Mouse (Mus musculus) CH12.LX (cell line): ENCODE data around the gene Fam118a. TPM values are rescaled to one million over a fixed set of nuclear protein-coding genes. Genes with fewer than 3 reads are reported as not detected.

Source experiments
- polyA plus RNA-seq: library from polyadenylated mRNA; unstranded; fragments of >175 nt; gene quantifications from 2 replicates; pipeline ENCODE4 v1.2.1, GENCODE M21; 2012; ENCODE audit warnings: low read depth; ENCODE audit not compliant: insufficient read length
- total RNA-seq, 2 experiments: library from RNA; depleted of rRNA; stranded (reverse); fragments of 300-350 nt in 1 of 2; fragments of >200 nt in 1 of 2; gene quantifications; 2 replicates each; pipeline ENCODE4 v1.2.3; 2012 to 2014

Gene Fam118a
- total and polyA plus RNA-seq, 3 experiments = 13.1 to 18.2 (median 15.0) TPM

Other genes with a start within 250 kb of the Fam118a start
- 2.2 TPM in 2 replicates for gene Phf21b, start 172.9 kb upstream of the Fam118a start, total RNA-seq (2012; rRNA removed)
- gene Phf21b, start 172.9 kb upstream of the Fam118a start, total RNA-seq (2014; rRNA removed) = 1.3 and 3.0 TPM in 2 replicates
- gene Phf21b, start 172.9 kb upstream of the Fam118a start, polyA plus RNA-seq = 5.3 TPM in 2 replicates
- 0.67 and 0.68 TPM in 2 replicates for gene Gm29666, start 108.9 kb upstream of the Fam118a start, total RNA-seq (2012; rRNA removed)
- 0.54 and 0.55 TPM in 2 replicates for gene Gm29666, start 108.9 kb upstream of the Fam118a start, total RNA-seq (2014; rRNA removed)
- gene Gm29666, start 108.9 kb upstream of the Fam118a start, polyA plus RNA-seq = 0.64 and 0.71 TPM in 2 replicates
- gene Nup50, start 105.5 kb upstream of the Fam118a start, total RNA-seq (2012; rRNA removed) = 39.2 and 45.3 TPM in 2 replicates
- 43.4 and 46.6 TPM in 2 replicates for gene Nup50, start 105.5 kb upstream of the Fam118a start, total RNA-seq (2014; rRNA removed)
- 85.6 and 91.4 TPM in 2 replicates for gene Nup50, start 105.5 kb upstream of the Fam118a start, polyA plus RNA-seq
- 10.9 and 12.9 TPM in 2 replicates for gene 5031439G07Rik, start 40.4 kb upstream of the Fam118a start, total RNA-seq (2012; rRNA removed)
- 8.6 and 9.4 TPM in 2 replicates for gene 5031439G07Rik, start 40.4 kb upstream of the Fam118a start, total RNA-seq (2014; rRNA removed)
- 22.7 and 26.0 TPM in 2 replicates for gene 5031439G07Rik, start 40.4 kb upstream of the Fam118a start, polyA plus RNA-seq
- gene Upk3a, start 11.8 kb upstream of the Fam118a start, total RNA-seq (2012; rRNA removed) = not detected in 2 replicates
- gene Upk3a, start 11.8 kb upstream of the Fam118a start, total RNA-seq (2014; rRNA removed) = not detected in 2 replicates
- gene Upk3a, start 11.8 kb upstream of the Fam118a start, polyA plus RNA-seq = not detected in 2 replicates
- gene Smc1b, start 103.0 kb downstream of the Fam118a start, total RNA-seq (2012; rRNA removed) = not detected in 2 replicates
- gene Smc1b, start 103.0 kb downstream of the Fam118a start, total RNA-seq (2014; rRNA removed) = not detected in 2 replicates
- not detected in 2 replicates for gene Smc1b, start 103.0 kb downstream of the Fam118a start, polyA plus RNA-seq
- gene Ribc2, start 103.1 kb downstream of the Fam118a start, total RNA-seq (2012; rRNA removed) = not detected in 2 replicates
- not detected in 2 replicates for gene Ribc2, start 103.1 kb downstream of the Fam118a start, total RNA-seq (2014; rRNA removed)
- gene Ribc2, start 103.1 kb downstream of the Fam118a start, polyA plus RNA-seq = not detected in 2 replicates
- 1.3 and 1.4 TPM in 2 replicates for gene Fbln1, start 177.0 kb downstream of the Fam118a start, total RNA-seq (2012; rRNA removed)
- gene Fbln1, start 177.0 kb downstream of the Fam118a start, total RNA-seq (2014; rRNA removed) = not detected in 2 replicates
- 0.11 TPM in 1 of 2 replicates, not detected in the other for gene Fbln1, start 177.0 kb downstream of the Fam118a start, polyA plus RNA-seq